Mouse (Mus musculus): ENCODE data around the gene Chd2. TPM values are rescaled to one million over a fixed set of nuclear protein-coding genes. Genes with fewer than 3 reads are reported as not detected.

The Chd2 gene
- polyA plus RNA-seq, 1 experiment from 2014 or later = 64.4 TPM

DNA sequence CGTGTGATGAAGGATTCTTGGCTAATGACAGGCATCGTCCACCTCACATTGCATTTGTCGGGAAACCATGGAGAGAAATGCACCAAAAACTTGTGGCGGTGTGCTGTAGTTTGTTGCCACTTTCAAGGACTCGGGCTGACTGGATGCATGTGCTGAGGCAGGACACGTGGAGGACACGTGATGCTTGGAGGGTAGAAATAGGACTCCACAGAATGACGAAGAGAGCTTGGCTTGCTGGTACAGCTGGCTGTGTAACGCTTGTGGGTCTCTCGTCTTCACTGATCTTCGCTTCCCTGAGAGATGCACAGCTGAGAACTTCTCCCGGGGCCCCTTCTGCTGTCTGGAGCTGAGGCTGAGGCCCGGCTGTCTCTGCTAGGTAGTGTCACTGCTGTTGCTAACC is 118.4 kb downstream of the Chd2 start:
- no peaks in the 10 kb centered on the region for H3K9me3 ChIP-seq (ENCODE audit: control insufficient read depth, low read length)
- H3K27ac ChIP-seq (ENCODE audit: low read depth, low read length) = no peak overlapping the region
- peaks cover 12% of the 10 kb centered on the region for H3K36me3 ChIP-seq (ENCODE audit: control insufficient read depth, insufficient read depth, low read length)
- peaks cover 3% of the 10 kb centered on the region; the same call in 1 of the 2 replicates for H3K4me1 ChIP-seq (replicated peaks; ENCODE audit: control insufficient read depth, insufficient read depth, low read length)
- H3K27me3 ChIP-seq (ENCODE audit: control insufficient read depth, insufficient read depth, low read length) = no peaks in the 10 kb centered on the region
- DNase-seq (ENCODE audit: low spot score) (no peak), ATAC-seq (ENCODE audit: low FRiP score) (no peak)
- no peak overlapping the region for H3K9ac ChIP-seq (ENCODE audit: low read depth, low read length)
- WGBS = 77% methylated on average over 13 of the region's 13 CpGs
- H3K4me3 ChIP-seq (ENCODE audit: low read depth, low read length) = no peak overlapping the region
- no peak overlapping the region for H3K4me2 ChIP-seq (replicated peaks; ENCODE audit: low read depth, low read length)

DNA sequence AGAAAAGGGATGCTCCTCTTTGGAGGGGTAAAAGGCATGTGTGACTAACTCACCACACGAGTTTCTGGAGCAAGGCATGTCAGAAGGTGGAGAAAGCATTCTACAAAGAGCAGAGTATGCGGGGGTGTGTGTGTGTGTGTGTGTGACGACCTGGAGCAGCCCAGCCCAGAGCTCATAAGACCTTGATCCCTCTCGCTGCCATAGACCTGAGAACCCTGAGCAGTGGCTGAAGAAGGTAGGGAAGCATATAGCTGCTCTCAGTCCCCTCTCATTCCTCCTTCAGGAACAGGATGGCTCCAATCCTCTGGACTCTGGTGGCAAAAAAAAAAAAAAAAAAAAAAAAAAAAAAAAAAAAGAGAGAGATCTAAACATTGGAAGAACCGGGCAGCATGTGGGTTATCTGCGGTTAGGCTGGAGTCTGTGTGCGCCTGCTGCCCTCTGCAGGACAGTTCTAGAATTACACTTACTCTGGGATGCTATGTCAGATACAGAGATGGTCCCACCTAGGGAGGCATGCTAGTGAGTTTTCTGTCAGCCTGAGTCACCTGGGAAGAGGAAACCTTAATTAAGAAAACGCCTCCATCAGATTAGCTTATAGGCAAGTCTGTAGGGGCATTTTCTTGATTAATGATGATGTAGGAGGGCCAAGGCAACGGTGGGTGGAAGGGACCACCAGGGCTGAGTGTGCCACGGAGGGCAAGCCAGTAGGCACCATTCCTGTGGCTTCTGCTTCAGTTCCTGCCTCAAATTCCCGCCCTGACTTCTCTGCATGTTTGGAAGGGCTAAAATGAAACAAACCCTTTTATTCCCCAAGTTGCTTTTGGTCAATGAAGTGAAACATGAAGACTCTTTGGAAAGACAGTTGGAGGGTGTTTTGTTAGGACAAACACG is 119.2 kb downstream of the Chd2 start:
- H3K4me2 ChIP-seq (replicated peaks; ENCODE audit: low read depth, low read length) = no peak overlapping the region
- H3K36me3 ChIP-seq (ENCODE audit: control insufficient read depth, insufficient read depth, low read length) = peaks cover 18% of the 10 kb centered on the region
- ATAC-seq (ENCODE audit: low FRiP score) = no peak; the same call in 1 of the 2 replicates
- 29% methylated on average over 12 of the region's 12 CpGs for WGBS
- H3K4me1 ChIP-seq (replicated peaks; ENCODE audit: control insufficient read depth, insufficient read depth, low read length) = peaks cover 6% of the 10 kb centered on the region; the same call in 1 of the 2 replicates
- H3K9ac ChIP-seq (ENCODE audit: low read depth, low read length) = no peak overlapping the region
- no peak overlapping the region for H3K27ac ChIP-seq (ENCODE audit: low read depth, low read length)
- DNase-seq (ENCODE audit: low spot score) = peak; percentile 83
- no peak overlapping the region for H3K4me3 ChIP-seq (ENCODE audit: low read depth, low read length)
- no peaks in the 10 kb centered on the region for H3K9me3 ChIP-seq (ENCODE audit: control insufficient read depth, low read length)
- H3K27me3 ChIP-seq (ENCODE audit: control insufficient read depth, insufficient read depth, low read length) = no peaks in the 10 kb centered on the region

DNA sequence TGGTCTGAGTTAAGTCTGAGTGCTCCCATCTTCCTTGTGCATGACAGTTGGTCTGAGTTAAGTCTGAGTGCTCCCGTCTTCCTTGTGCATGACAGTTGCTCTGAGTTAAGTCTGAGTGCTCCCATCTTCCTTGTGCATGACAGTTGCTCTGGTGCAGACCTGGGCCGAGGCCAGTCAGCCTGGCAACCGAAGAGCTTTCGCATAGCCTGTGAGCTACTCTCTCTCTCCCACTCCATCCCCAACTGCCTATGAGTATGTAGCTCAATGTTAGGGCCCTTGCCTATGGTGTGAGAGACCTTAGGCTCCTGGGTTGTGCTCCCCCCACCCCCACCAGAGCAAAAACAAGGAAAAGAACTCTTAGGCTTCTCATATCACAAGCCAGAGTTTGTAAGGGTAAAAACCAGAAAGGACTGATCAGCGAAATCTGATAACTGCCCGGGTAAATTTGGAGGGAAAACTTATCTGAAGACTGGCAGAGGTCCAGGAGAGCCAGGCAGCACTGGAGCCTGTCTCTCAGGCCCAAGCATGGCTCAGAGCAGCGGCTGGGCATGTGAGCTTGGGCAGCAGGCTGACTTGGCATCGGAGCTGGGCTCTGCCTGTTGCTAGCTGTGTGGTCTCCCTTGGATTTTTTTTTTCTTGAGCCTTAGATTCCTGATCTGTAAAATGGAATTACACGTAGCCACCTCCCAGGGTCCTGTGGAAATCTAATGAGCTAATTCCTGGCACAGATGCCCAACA is 120.2 kb downstream of the Chd2 start:
- H3K4me3 ChIP-seq (ENCODE audit: low read depth, low read length) = no peak overlapping the region
- H3K4me1 ChIP-seq (replicated peaks; ENCODE audit: control insufficient read depth, insufficient read depth, low read length) = peaks cover 6% of the 10 kb centered on the region; the same call in 1 of the 2 replicates
- ATAC-seq (ENCODE audit: low FRiP score) (no peak), DNase-seq (ENCODE audit: low spot score) (no peak)
- H3K27me3 ChIP-seq (ENCODE audit: control insufficient read depth, insufficient read depth, low read length) = no peaks in the 10 kb centered on the region
- H3K9me3 ChIP-seq (ENCODE audit: control insufficient read depth, low read length) = no peaks in the 10 kb centered on the region
- 74% methylated on average over 9 of the region's 9 CpGs for WGBS
- no peak overlapping the region for H3K9ac ChIP-seq (ENCODE audit: low read depth, low read length)
- H3K27ac ChIP-seq (ENCODE audit: low read depth, low read length) = no peak overlapping the region
- no peak overlapping the region for H3K4me2 ChIP-seq (replicated peaks; ENCODE audit: low read depth, low read length)
- H3K36me3 ChIP-seq (ENCODE audit: control insufficient read depth, insufficient read depth, low read length) = peaks cover 20% of the 10 kb centered on the region

DNA sequence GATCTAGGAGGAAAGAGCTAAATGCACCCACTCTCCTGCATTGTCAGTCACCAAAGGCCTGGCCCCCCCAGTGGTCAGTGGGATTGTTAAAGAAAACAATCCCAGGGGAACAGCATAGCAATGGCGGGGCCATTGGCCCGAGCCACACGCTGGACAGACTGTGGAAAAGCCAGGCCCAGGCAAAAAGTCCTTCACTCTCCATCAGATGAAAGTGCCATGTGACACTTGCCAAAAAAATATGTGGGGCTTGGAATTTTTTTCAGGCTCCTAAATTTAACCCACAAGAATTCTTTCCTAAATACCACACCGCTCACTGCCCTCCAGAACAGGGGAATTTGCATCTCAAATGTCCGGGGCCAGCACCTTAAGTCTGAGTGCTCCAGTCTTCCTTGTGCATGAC is 120.8 kb downstream of the Chd2 start:
- Histone ChIP-seq H3K4me1 (replicated peaks; ENCODE audit: control insufficient read depth, insufficient read depth, low read length) (peaks cover 6% of the 10 kb centered on the region; the same call in 1 of the 2 replicates), H3K27me3 (ENCODE audit: control insufficient read depth, insufficient read depth, low read length) (no peaks in the 10 kb centered on the region), H3K27ac (ENCODE audit: low read depth, low read length) (peak overlapping the region; percentile 67), H3K36me3 (ENCODE audit: control insufficient read depth, insufficient read depth, low read length) (peaks cover 20% of the 10 kb centered on the region), H3K4me2 (replicated peaks; ENCODE audit: low read depth, low read length) (no peak overlapping the region), H3K9ac (ENCODE audit: low read depth, low read length) (no peak overlapping the region), H3K4me3 (ENCODE audit: low read depth, low read length) (no peak overlapping the region), H3K9me3 (ENCODE audit: control insufficient read depth, low read length) (no peaks in the 10 kb centered on the region)
- DNase-seq (ENCODE audit: low spot score) (no peak), ATAC-seq (ENCODE audit: low FRiP score) (no peak)
- 50% methylated on average over 5 of the region's 5 CpGs for WGBS

DNA sequence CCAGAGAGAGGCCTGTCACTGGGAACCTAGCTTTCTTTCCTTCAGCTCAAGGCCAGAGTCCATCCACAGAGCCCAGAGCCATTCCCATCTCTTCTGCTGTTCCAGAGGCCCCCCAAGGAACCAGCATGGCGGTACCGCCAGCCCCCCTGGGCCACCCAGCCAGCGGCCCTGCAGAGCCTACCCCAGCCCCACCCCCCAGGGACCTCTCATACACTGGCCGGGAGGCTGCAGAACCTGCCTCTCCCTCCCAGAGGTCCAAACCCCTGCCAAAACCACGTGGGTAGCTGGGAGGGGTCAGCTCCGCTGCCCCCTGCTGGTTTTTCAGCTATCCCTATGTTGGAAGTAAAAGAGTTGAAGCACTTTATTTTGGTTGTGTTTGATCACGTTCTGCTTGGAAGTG is 122.3 kb downstream of the Chd2 start:
- peaks cover 20% of the 10 kb centered on the region for H3K36me3 ChIP-seq (ENCODE audit: control insufficient read depth, insufficient read depth, low read length)
- peak; percentile 26; the same call in 1 of the 2 replicates for ATAC-seq (ENCODE audit: low FRiP score)

DNA sequence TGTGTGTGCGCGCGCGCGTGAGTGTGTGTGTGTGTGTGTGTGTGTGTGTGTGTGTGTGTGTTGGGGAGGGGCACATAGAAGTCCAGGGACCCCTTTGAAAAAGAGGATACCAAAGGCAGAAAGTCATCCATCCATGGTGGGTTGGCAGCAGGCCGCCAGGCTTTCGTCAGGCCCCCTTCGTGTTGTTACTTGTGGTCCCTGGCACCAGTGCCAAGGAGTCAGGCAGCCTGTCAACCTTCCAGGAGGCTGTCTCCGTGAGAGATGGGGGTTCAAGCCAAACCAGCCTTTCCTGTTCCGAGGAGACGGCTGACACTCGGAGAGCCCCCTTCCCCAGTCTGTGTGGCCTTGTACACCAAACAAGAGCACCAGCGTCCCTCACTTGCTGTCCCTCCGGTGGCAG is 127.4 kb downstream of the Chd2 start:
- ATAC-seq (ENCODE audit: low FRiP score) (no peak), DNase-seq (ENCODE audit: low spot score) (no peak)
- Histone ChIP-seq H3K27me3 (ENCODE audit: control insufficient read depth, insufficient read depth, low read length) (no peaks in the 10 kb centered on the region), H3K4me2 (replicated peaks; ENCODE audit: low read depth, low read length) (no peak overlapping the region), H3K36me3 (ENCODE audit: control insufficient read depth, insufficient read depth, low read length) (peaks cover 38% of the 10 kb centered on the region), H3K4me3 (ENCODE audit: low read depth, low read length) (no peak overlapping the region), H3K27ac (ENCODE audit: low read depth, low read length) (no peak overlapping the region), H3K4me1 (replicated peaks; ENCODE audit: control insufficient read depth, insufficient read depth, low read length) (peaks cover 9% of the 10 kb centered on the region; the same call in 1 of the 2 replicates), H3K9me3 (ENCODE audit: control insufficient read depth, low read length) (no peaks in the 10 kb centered on the region), H3K9ac (ENCODE audit: low read depth, low read length) (no peak overlapping the region)
- 81% methylated on average over 14 of the region's 14 CpGs for WGBS

More for the DNA sequence above, 122.3 kb downstream of the Chd2 start:
- H3K9me3 ChIP-seq (ENCODE audit: control insufficient read depth, low read length) = no peaks in the 10 kb centered on the region
- peak overlapping the region; percentile 62 for H3K27ac ChIP-seq (ENCODE audit: low read depth, low read length)
- no peak overlapping the region for H3K4me3 ChIP-seq (ENCODE audit: low read depth, low read length)
- DNase-seq (ENCODE audit: low spot score) = peak; percentile 55
- no peak overlapping the region for H3K4me2 ChIP-seq (replicated peaks; ENCODE audit: low read depth, low read length)
- peaks cover 6% of the 10 kb centered on the region; the same call in 1 of the 2 replicates for H3K4me1 ChIP-seq (replicated peaks; ENCODE audit: control insufficient read depth, insufficient read depth, low read length)
- no peak overlapping the region for H3K9ac ChIP-seq (ENCODE audit: low read depth, low read length)
- WGBS = 22% methylated on average over 7 of the region's 7 CpGs
- H3K27me3 ChIP-seq (ENCODE audit: control insufficient read depth, insufficient read depth, low read length) = no peaks in the 10 kb centered on the region

DNA sequence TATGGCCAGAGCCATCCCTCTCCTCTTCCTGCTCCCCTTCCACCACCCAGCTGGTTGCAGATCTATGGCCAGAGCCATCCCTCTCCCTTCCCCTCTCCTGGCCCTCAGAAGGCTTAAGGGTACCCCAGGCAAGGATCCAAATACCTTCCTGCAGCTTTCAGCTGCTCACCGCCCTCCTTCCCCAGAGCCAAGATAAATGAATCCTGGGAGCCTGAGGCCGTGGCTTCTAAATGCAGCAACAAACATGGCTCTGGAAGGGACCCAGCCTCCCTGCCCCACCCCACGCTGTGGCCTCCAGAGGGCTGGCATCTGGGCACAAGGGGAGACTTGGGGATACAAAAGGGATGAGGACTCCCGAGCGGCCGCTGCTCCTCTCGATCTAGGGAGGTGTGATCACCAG is 129.2 kb downstream of the Chd2 start:
- 72% methylated on average over 7 of the region's 7 CpGs for WGBS
- ATAC-seq (ENCODE audit: low FRiP score) (no peak), DNase-seq (ENCODE audit: low spot score) (no peak)
- Histone ChIP-seq H3K9me3 (ENCODE audit: control insufficient read depth, low read length) (no peaks in the 10 kb centered on the region), H3K27ac (ENCODE audit: low read depth, low read length) (no peak overlapping the region), H3K9ac (ENCODE audit: low read depth, low read length) (no peak overlapping the region), H3K4me3 (ENCODE audit: low read depth, low read length) (no peak overlapping the region), H3K4me1 (replicated peaks; ENCODE audit: control insufficient read depth, insufficient read depth, low read length) (peaks cover 3% of the 10 kb centered on the region; the same call in 1 of the 2 replicates), H3K4me2 (replicated peaks; ENCODE audit: low read depth, low read length) (no peak overlapping the region), H3K36me3 (ENCODE audit: control insufficient read depth, insufficient read depth, low read length) (peaks cover 26% of the 10 kb centered on the region), H3K27me3 (ENCODE audit: control insufficient read depth, insufficient read depth, low read length) (no peaks in the 10 kb centered on the region)

DNA sequence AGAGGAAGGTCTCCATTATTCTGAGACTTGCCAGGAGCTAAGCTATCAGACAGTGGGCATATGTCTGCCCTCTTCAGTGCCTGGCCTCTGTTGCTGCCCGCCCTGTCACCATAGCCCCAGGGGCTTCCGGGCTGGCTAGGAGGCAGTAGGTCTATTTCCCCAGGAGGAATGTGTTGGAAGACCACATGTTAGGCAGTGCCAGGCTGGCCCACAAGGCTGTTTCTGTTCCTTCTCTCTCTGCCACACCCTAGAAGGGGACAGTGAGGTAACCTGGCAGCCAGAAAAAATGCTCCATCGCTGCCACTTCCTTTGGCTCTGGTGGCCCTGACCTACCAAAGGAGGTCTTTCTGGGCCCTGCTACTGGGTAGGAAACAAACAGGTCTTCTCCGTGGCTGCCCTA is 129.6 kb downstream of the Chd2 start:
- Histone ChIP-seq H3K27me3 (ENCODE audit: control insufficient read depth, insufficient read depth, low read length) (no peaks in the 10 kb centered on the region), H3K9me3 (ENCODE audit: control insufficient read depth, low read length) (no peaks in the 10 kb centered on the region), H3K36me3 (ENCODE audit: control insufficient read depth, insufficient read depth, low read length) (peaks cover 22% of the 10 kb centered on the region), H3K4me3 (ENCODE audit: low read depth, low read length) (no peak overlapping the region), H3K4me2 (replicated peaks; ENCODE audit: low read depth, low read length) (no peak overlapping the region), H3K9ac (ENCODE audit: low read depth, low read length) (no peak overlapping the region), H3K27ac (ENCODE audit: low read depth, low read length) (0 out of 2 replicates have a peak overlapping the region, but pooled peaks have one; percentile 6), H3K4me1 (replicated peaks; ENCODE audit: control insufficient read depth, insufficient read depth, low read length) (peaks cover 3% of the 10 kb centered on the region; the same call in 1 of the 2 replicates)
- DNase-seq (ENCODE audit: low spot score) (no peak), ATAC-seq (ENCODE audit: low FRiP score) (no peak)
- 93% methylated on average over 4 of the region's 4 CpGs for WGBS
